Comparison of ENCODE assay signal across 9 mouse cellular contexts in the genomic region with DNA sequence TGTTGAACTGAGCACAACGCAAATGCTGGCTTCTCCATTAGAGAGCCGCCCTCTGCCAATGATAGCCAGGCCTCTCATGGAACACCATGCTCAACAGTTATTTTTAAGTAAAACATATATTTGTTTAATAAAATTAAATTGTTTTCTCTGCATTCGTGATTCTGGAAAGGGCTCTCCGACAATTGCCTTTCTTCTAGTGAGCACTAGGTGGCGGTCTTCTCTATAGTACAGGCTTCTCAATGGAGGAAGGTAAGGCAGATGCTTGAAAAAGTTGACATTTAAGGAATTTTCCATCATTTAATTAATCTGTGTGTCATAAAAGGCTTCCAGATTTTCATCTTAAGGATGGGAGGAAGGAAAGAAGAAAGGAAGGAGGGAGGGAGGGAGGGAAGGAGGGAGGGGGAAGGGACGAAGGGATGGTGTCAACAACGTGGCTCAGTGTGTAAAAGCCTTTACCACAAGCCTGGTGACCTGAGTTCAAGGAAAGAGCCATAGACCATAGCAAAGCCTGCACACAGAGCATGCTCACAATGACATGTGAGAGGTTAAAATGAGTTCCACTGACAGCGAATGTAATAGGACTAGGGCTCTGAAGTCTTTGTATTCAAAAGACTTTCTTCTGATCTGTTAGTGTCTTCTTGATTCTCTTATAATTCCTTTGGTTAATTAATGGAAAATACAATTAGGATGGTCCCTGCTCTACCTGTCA. TPM values are rescaled to one million over a fixed set of nuclear protein-coding genes. Genes with fewer than 3 reads are reported as not detected.
DNase-seq lines count a peak whose midpoint lies in the region; ATAC-seq and TF ChIP-seq lines count a peak whose summit lies in the region.
"Had no signal": no experiment of that assay in that cellular context is flagged by ENCODE, and none has a peak within 500 bp of the region (broad histone marks: within the 10 kb centered on the region; RNA-seq: fewer than 3 reads in every experiment).

No protein-coding gene starts in this region.

- peak; percentile 71 for TF ChIP-seq CTCF in liver, postnatal 0 days (IDR thresholded peaks at IDR 0.05; ENCODE audit: low read depth)

- no peaks in the 10 kb centered on the region for H3K27me3 ChIP-seq in liver, postnatal 0 days (ENCODE audit: insufficient read depth, low read length)

- DNase-seq in cerebellum, postnatal 10 days: peak; percentile 55 to 66
- DNase-seq in cerebellum, postnatal 4 days (ENCODE audit: low spot score in 2 of 2): no peak
- no peak for DNase-seq in liver, postnatal 0 days
- DNase-seq in liver (no peak), ZHBTc4 (ENCODE audit: low read depth, low spot score) (peak; percentile 47)
- DNase-seq in heart, postnatal 4 days: peak; percentile 25
- DNase-seq in lung, postnatal 25 days (ENCODE audit: low spot score): peak; percentile 21
- DNase-seq in gastrocnemius, adult 8-10 months (ENCODE audit: low spot score in 2 of 2): no peak

- H3K27ac ChIP-seq in liver, postnatal 0 days (ENCODE audit: low read depth): no peak overlapping the region

- no peaks in the 10 kb centered on the region for H3K4me1 ChIP-seq in liver, postnatal 0 days (ENCODE audit: insufficient read depth)

- H3K4me3 ChIP-seq in liver, postnatal 0 days (ENCODE audit: low read depth, low read length): no peak overlapping the region

- no peaks in the 10 kb centered on the region for H3K36me3 ChIP-seq in liver, postnatal 0 days (replicated peaks; ENCODE audit: insufficient read depth, low read length)

- no peak for ATAC-seq in liver, postnatal 0 days

- H3K4me2 ChIP-seq in liver, postnatal 0 days (ENCODE audit: low read depth, low read length): no peak overlapping the region

- WGBS in liver, postnatal 0 days (ENCODE audit: insufficient replicate concordance): 30% methylated on average over 8 of the region's 8 CpGs

- no peak for TF ChIP-seq EP300 in liver, postnatal 0 days (IDR thresholded peaks at IDR 0.05; ENCODE audit: low read depth)

- no peaks in the 10 kb centered on the region for H3K9me3 ChIP-seq in liver, postnatal 0 days (ENCODE audit: low read length)

- H3K9ac ChIP-seq in liver, postnatal 0 days (replicated peaks): no peak overlapping the region

RNA-seq across cellular contexts. Expression of gene Cryge, which starts 4.4 kb away (rescaled TPM):
- not detected in 2 replicates for polyA plus RNA-seq in liver, postnatal 0 days (2015; fragmentation: Nextera tagmentation; extraction: Ambion mirVana)
- total RNA-seq in heart, postnatal 4 days (2021): not detected
- total RNA-seq in gastrocnemius, adult 8-10 months (2022): not detected
- polyA plus RNA-seq: intestine, embryonic 14.5 days had no signal

RNA-seq across cellular contexts. Expression of gene Akr1cl, which starts 14.0 kb away (rescaled TPM):
- polyA plus RNA-seq in liver, postnatal 0 days (2015; fragmentation: Nextera tagmentation; extraction: Ambion mirVana): not detected in 2 replicates
- total RNA-seq in heart, postnatal 4 days (2021): under 1 TPM; 0.52 to 0.55 TPM
- 1 to 10 TPM in 1 of 4 experiments, under 1 TPM in 1, not detected in 2; 0.89 to 1.9 TPM for total RNA-seq in gastrocnemius, adult 8-10 months (2022)

RNA-seq across cellular contexts. Expression of gene Crygd, which starts 16.7 kb away (rescaled TPM):
- polyA plus RNA-seq in liver, postnatal 0 days (2015; fragmentation: Nextera tagmentation; extraction: Ambion mirVana): not detected in 2 replicates
- not detected for total RNA-seq in heart, postnatal 4 days (2021)
- not detected for total RNA-seq in gastrocnemius, adult 8-10 months (2022)
- polyA plus RNA-seq: intestine, embryonic 14.5 days had no signal

RNA-seq across cellular contexts. Expression of gene Crygc, which starts 26.9 kb away (rescaled TPM):
- polyA plus RNA-seq in liver, postnatal 0 days (2015; fragmentation: Nextera tagmentation; extraction: Ambion mirVana): not detected in 2 replicates
- not detected for total RNA-seq in heart, postnatal 4 days (2021)
- total RNA-seq in gastrocnemius, adult 8-10 months (2022): not detected
- polyA plus RNA-seq: intestine, embryonic 14.5 days had no signal

RNA-seq across cellular contexts. Expression of gene Crygb, which starts 35.5 kb away (rescaled TPM):
- polyA plus RNA-seq in liver, postnatal 0 days (2015; fragmentation: Nextera tagmentation; extraction: Ambion mirVana): not detected in 2 replicates
- not detected for total RNA-seq in heart, postnatal 4 days (2021)
- total RNA-seq in gastrocnemius, adult 8-10 months (2022): not detected
- polyA plus RNA-seq: intestine, embryonic 14.5 days had no signal

Comparison
In these comparisons a context has a peak if more than half of its experiments do, and no peak if none do; other contexts are left out.
1. DNase-seq: peak in cerebellum, postnatal 10 days (2 of 2), ZHBTc4 (single experiment), heart, postnatal 4 days (single experiment) and lung, postnatal 25 days (single experiment); none in cerebellum, postnatal 4 days (0 of 2), liver, postnatal 0 days (single experiment), liver (single experiment) and gastrocnemius, adult 8-10 months (0 of 2).